In the genomic region with DNA sequence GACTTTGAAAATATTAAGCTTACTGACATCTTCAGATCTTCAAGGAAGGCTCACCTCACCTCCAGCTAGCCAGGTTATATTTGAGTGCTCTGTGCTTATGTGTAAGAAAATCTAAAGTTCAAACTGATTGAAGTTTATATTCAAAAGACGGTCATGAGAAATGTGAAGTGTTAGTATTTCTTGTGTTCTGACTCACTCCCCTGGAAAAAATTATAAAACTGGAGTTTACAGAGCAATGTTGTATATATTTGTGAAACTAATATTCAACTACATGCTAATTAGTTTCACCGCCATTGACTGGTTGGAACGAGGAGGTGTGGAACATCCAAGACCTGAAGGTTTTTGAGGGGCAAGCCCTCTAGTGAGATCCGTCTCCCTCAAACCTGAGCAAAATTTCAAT, we compare ENCODE assay signal across 17 mouse cellular contexts.
"Had no signal": no experiment of that assay in that cellular context is flagged by ENCODE, and none has a peak within 500 bp of the region (broad histone marks: within the 10 kb centered on the region; RNA-seq: fewer than 3 reads in every experiment).

No protein-coding gene starts in this region.

- DNase-seq: gastrocnemius, adult 2 months; gastrocnemius, postnatal 10 days; gastrocnemius, postnatal 25 days; heart, adult 18-20 months; heart, postnatal 10 days; heart, postnatal 4 days; kidney, adult 18-20 months; kidney, adult 8-10 months; kidney, postnatal 14 days; kidney, postnatal 36 days; layer of hippocampus, adult 9-11 months; layer of hippocampus, postnatal 36 days; left cerebral cortex, postnatal 4 days had no signal

- ATAC-seq: hindbrain, embryonic 16.5 days; intestine, embryonic 15.5 days; intestine, postnatal 0 days; liver, embryonic 12.5 days had no signal
